Mouse (Mus musculus) CH12.LX (cell line): ENCODE data around the gene Aldh1a2. TPM values are rescaled to one million over a fixed set of nuclear protein-coding genes. Genes with fewer than 3 reads are reported as not detected.

Experiments used
- DNase-seq: peaks from one replicate; pipeline ENCODE4 v3.0.0-alpha.2; 2013; ENCODE audit errors: extremely low read depth
- H3K27ac ChIP-seq: 2 replicates; pipeline ENCODE4 v1.5.1; 2012; ENCODE audit warnings: low read depth, mild to moderate bottlenecking, control low read depth, moderate library complexity; ENCODE audit not compliant: insufficient read depth
- H3K27me3 ChIP-seq: replicated peaks from 2 replicates; pipeline ENCODE3; 2012; ENCODE audit warnings: inconsistent platforms
- H3K36me3 ChIP-seq, 2 experiments: replicated peaks in 1 of 2; 2 replicates each; pipeline versions ENCODE3 to v1.6.1; 2012; ENCODE audit warnings: inconsistent platforms in 1 of 2, low read length in 1 of 2, mild to moderate bottlenecking in 1 of 2, mixed read lengths in 1 of 2, moderate library complexity in 1 of 2; ENCODE audit not compliant: control insufficient read depth in 1 of 2, insufficient read depth in 1 of 2
- H3K4me1 ChIP-seq, 2 experiments: 2 replicates each; pipeline ENCODE4 v1.6.1; 2012; ENCODE audit warnings: inconsistent platforms in 1 of 2, moderate library complexity in 1 of 2; ENCODE audit not compliant: insufficient read depth in 2 of 2, control insufficient read depth in 1 of 2
- H3K4me2 ChIP-seq: 2 replicates; pipeline ENCODE4 v1.6.1; 2012; ENCODE audit warnings: low read depth, mild to moderate bottlenecking, control low read depth; ENCODE audit not compliant: poor library complexity, insufficient read depth, severe bottlenecking
- H3K4me3 ChIP-seq, 3 experiments: fragments of 150-350 bp in 1 of 3; sonication (generic) in 1 of 3; replicated peaks in 1 of 3; 2 replicates each; pipeline versions ENCODE3 to v1.5.1; 2011 to 2012; ENCODE audit warnings: low read depth in 2 of 3, low read length in 2 of 3, mild to moderate bottlenecking in 2 of 3, moderate library complexity in 2 of 3, control low read depth in 1 of 3, improper control_type of control experiment in 1 of 3, inconsistent platforms in 1 of 3, mixed read lengths in 1 of 3; ENCODE audit not compliant: poor library complexity in 1 of 3
- H3K79me2 ChIP-seq: replicated peaks from 2 replicates; pipeline ENCODE4 v1.6.1; 2012; ENCODE audit warnings: mild to moderate bottlenecking, moderate library complexity; ENCODE audit not compliant: control insufficient read depth, poor library complexity, insufficient read depth, severe bottlenecking; ENCODE audit errors: extremely low read depth
- H3K9ac ChIP-seq: 2 replicates; pipeline ENCODE4 v1.6.1; 2012; ENCODE audit warnings: low read depth, mild to moderate bottlenecking, control low read depth, moderate library complexity; ENCODE audit not compliant: insufficient read depth
- H3K9me3 ChIP-seq: replicated peaks from 2 replicates; pipeline ENCODE3; 2012; ENCODE audit warnings: low read length, inconsistent platforms, mixed read lengths
- CHD2 ChIP-seq: IDR thresholded peaks from 2 replicates; pipeline ENCODE4 v1.6.1; 2011; ENCODE audit warnings: low read length, improper control_type of control experiment
- CTCF ChIP-seq, 2 experiments: IDR thresholded peaks in 1 of 2; conservative IDR thresholded peaks in 1 of 2; 2 replicates each; pipeline ENCODE4 v1.5.1; 2011 to 2012; ENCODE audit warnings: low read depth in 2 of 2, low read length in 2 of 2, improper control_type of control experiment in 1 of 2, inconsistent platforms in 1 of 2, mild to moderate bottlenecking in 1 of 2, moderate library complexity in 1 of 2
- E2F4 ChIP-seq: IDR thresholded peaks from 2 replicates; pipeline ENCODE4 v1.6.1; 2011; ENCODE audit warnings: low read depth, low read length, improper control_type of control experiment; ENCODE audit not compliant: insufficient replicate concordance
- EP300 ChIP-seq: IDR thresholded peaks from 2 replicates; pipeline ENCODE4 v1.6.1; 2011; ENCODE audit warnings: low read length, improper control_type of control experiment
- GABPA ChIP-seq: IDR thresholded peaks from 2 replicates; pipeline ENCODE4 v1.6.1; 2012; ENCODE audit warnings: low read depth, low read length, improper control_type of control experiment, inconsistent platforms; ENCODE audit not compliant: insufficient replicate concordance
- HCFC1 ChIP-seq: IDR thresholded peaks from 2 replicates; pipeline ENCODE4 v1.6.1; 2012; ENCODE audit warnings: low read depth, mild to moderate bottlenecking, inconsistent platforms, low read length, improper control_type of control experiment
- IRF4 ChIP-seq: IDR thresholded peaks from 2 replicates; pipeline ENCODE4 v1.6.1; 2014; ENCODE audit warnings: low read depth, mild to moderate bottlenecking, inconsistent platforms, low read length, improper control_type of control experiment
- MAX ChIP-seq: IDR thresholded peaks from 2 replicates; pipeline ENCODE4 v1.6.1; 2011; ENCODE audit warnings: low read length, improper control_type of control experiment
- MXI1 ChIP-seq: IDR thresholded peaks from 2 replicates; pipeline ENCODE4 v1.6.1; 2011; ENCODE audit warnings: mild to moderate bottlenecking, low read depth, low read length, improper control_type of control experiment
- MYC ChIP-seq: IDR thresholded peaks from 2 replicates; pipeline ENCODE4 v1.6.1; 2011; ENCODE audit warnings: low read depth, mild to moderate bottlenecking, improper control_type of control experiment, low read length
- PAX5 ChIP-seq: IDR thresholded peaks from 2 replicates; pipeline ENCODE4 v1.6.1; 2012; ENCODE audit warnings: low read length, inconsistent platforms, mixed read lengths
- POLR2AphosphoS2 ChIP-seq: IDR thresholded peaks from 2 replicates; pipeline ENCODE4 v1.6.1; 2011; ENCODE audit warnings: low read depth, low read length, improper control_type of control experiment
- RCOR1 ChIP-seq: conservative IDR thresholded peaks from 2 replicates; pipeline ENCODE4 v1.6.1; 2012; ENCODE audit warnings: low read depth, mild to moderate bottlenecking, inconsistent platforms, low read length, improper control_type of control experiment
- SIN3A ChIP-seq: IDR thresholded peaks from 2 replicates; pipeline ENCODE4 v1.6.1; 2012; ENCODE audit warnings: low read length, improper control_type of control experiment, inconsistent platforms
- SMC3 ChIP-seq: IDR thresholded peaks from 2 replicates; pipeline ENCODE4 v1.6.1; 2011; ENCODE audit warnings: low read depth, low read length, improper control_type of control experiment
- TCF12 ChIP-seq: IDR thresholded peaks from 2 replicates; pipeline ENCODE4 v1.6.1; 2014; ENCODE audit warnings: low read depth, mild to moderate bottlenecking, inconsistent platforms, low read length, improper control_type of control experiment
- UBTF ChIP-seq: IDR thresholded peaks from 2 replicates; pipeline ENCODE4 v1.6.1; 2012; ENCODE audit warnings: low read depth, mild to moderate bottlenecking, inconsistent platforms, low read length, improper control_type of control experiment, moderate library complexity
- USF2 ChIP-seq: conservative IDR thresholded peaks from 2 replicates; pipeline ENCODE4 v1.6.1; 2011; ENCODE audit warnings: low read depth, low read length, improper control_type of control experiment
- ZC3H11A ChIP-seq: IDR thresholded peaks from 2 replicates; pipeline ENCODE4 v1.6.1; 2012; ENCODE audit warnings: low read depth, mild to moderate bottlenecking, inconsistent platforms, low read length, improper control_type of control experiment
- ZKSCAN1 ChIP-seq: IDR thresholded peaks from 2 replicates; pipeline ENCODE4 v1.6.1; 2012; ENCODE audit warnings: low read depth, inconsistent platforms, low read length, improper control_type of control experiment, borderline replicate concordance
- ZNF384 ChIP-seq: IDR thresholded peaks from 2 replicates; pipeline ENCODE4 v1.6.1; 2012; ENCODE audit warnings: low read depth, low read length, improper control_type of control experiment, inconsistent platforms
- dilution Hi-C: fragments of 300-500 bp; cut with MboI; formaldehyde crosslinking; loops from 2 replicates; pipeline ENCODE4 v1.14.3; 2020; ENCODE audit warnings: low sequenced_read_pairs; ENCODE audit not compliant: extremely low pct_unique_long_range_greater_than_20kb, extremely low pct_ligation_motif_present
- in situ Hi-C: fragments of 300-500 bp; cut with MboI; formaldehyde crosslinking; loops from 3 replicates; pipeline ENCODE4 v1.14.3; 2019; ENCODE audit warnings: low sequenced_read_pairs, low pct_ligation_motif_present, low pct_unique_long_range_greater_than_20kb, mixed read lengths
- polyA plus RNA-seq: library from polyadenylated mRNA; unstranded; fragments of >175 nt; gene quantifications from 2 replicates; pipeline ENCODE4 v1.2.1, GENCODE M21; 2012; ENCODE audit warnings: low read depth; ENCODE audit not compliant: insufficient read length
- total RNA-seq, 2 experiments: library from RNA; depleted of rRNA; stranded (reverse); fragments of 300-350 nt in 1 of 2; fragments of >200 nt in 1 of 2; gene quantifications; 2 replicates each; pipeline ENCODE4 v1.2.3; 2012 to 2014

The Aldh1a2 gene
- total and polyA plus RNA-seq, 3 experiments: 0.77 to 11.9 (median 1.4) TPM

DNA sequence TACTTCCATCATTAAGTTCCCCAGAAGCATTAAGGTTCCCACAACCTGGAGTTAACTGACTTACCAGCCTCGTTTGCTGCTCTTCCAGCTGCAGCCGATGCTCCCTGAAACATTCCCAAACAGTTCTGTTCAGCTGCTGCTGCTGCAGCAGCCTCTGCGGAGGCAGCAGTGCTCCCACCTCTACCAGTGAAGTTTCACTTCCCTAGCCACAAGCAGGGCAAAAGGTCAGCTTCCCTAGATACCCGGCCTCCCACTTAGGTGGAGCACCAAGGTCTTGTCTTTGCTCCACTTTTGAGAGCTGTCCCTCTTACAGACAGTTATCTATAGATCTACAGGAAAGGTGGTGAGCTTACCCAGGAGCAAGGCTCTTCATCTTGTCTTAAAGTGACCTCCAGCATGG lies 2.0 kb upstream of the Aldh1a2 start:
- H3K4me2 ChIP-seq: no peak overlapping the region
- dilution Hi-C loops: no loop called here
- peaks cover 0 to 7% of the 10 kb centered on the region in 2 experiments; a peak in 2 of 4 replicates for H3K4me1 ChIP-seq
- H3K27ac ChIP-seq: no peak overlapping the region
- no peak overlapping the region for H3K9ac ChIP-seq
- in situ Hi-C loops: loop anchor here (10.0 to 25.0 kb wide), 3 partner anchors 101 to 399 kb away; no protein-coding TSS in a partner anchor
- H3K9me3 ChIP-seq: peaks cover 13% of the 10 kb centered on the region
- H3K27me3 ChIP-seq: no peaks in the 10 kb centered on the region
- peak; percentile 27 for DNase-seq
- no peaks in the 10 kb centered on the region for H3K36me3 ChIP-seq
- no peak overlapping the region for H3K4me3 ChIP-seq
- TF ChIP-seq MAX (no peak), RCOR1 (no peak), EP300 (peak; percentile 48), IRF4 (peak; percentile 70), HCFC1 (no peak), UBTF (no peak)
- no peaks in the 10 kb centered on the region for H3K79me2 ChIP-seq

DNA sequence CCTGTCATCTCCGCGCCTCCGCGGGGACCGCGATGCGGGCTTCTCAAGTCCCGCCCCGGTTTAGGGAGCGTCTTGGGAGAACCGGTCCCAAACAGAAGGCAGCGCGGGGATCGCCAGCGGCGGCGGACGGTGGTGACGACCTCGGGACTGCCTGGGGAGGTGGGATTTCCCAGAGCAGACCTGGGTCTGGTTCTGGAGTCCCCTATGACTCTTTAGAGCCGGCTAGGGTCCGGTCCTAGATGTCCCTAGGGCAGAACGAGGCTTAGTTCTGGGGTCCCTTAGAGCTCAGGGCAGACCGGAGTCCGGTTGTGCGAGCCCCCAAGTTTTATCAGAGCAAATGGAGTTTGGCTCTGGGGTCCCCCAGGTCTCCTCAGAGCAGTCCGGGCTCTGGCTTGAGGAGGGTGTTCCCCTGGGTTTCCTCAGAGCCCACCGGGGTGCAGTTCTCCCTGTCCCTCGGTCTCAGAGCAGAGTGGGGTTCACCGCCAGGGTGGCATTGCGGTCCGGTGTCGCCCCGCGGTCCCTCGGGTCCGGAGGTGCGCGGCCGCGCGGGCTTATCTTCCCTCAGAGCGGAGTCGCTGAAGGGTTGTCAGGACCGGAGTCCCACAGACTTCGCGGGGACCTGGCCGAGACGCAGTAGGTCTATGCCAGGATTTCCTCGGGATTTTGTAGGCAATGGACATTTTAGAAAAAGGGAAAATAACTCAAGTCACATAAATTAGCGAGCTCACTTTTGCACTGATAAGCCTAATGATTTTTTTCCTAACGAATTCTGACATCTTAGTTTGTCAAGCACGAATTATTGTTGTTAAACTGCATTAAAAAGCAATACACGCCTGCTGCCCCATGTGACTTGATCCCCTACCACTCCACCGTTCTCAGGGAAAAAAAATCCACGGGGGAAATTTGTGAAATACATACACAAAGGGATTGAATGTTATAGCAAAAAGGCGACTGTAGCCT lies 727 bp downstream of the Aldh1a2 start:
- Histone ChIP-seq H3K4me3 (no peak overlapping the region), H3K36me3 (no peaks in the 10 kb centered on the region), H3K27me3 (no peaks in the 10 kb centered on the region), H3K79me2 (no peaks in the 10 kb centered on the region), H3K9me3 (peaks cover 13% of the 10 kb centered on the region), H3K4me1 (peaks cover 0 to 7% of the 10 kb centered on the region in 2 experiments; a peak in 2 of 4 replicates), H3K27ac (no peak overlapping the region), H3K9ac (no peak overlapping the region), H3K4me2 (no peak overlapping the region)
- TF ChIP-seq CTCF (conservative IDR thresholded peaks at IDR 0.05 in 1 of 2, IDR thresholded peaks at IDR 0.05 in 1 of 2; ENCODE audit: low read depth in 2 of 2, low read length in 2 of 2) (no peak), ZC3H11A (no peak), PAX5 (no peak), POLR2AphosphoS2 (no peak), MXI1 (no peak), HCFC1 (no peak), MYC (no peak), MAX (no peak), TCF12 (no peak), E2F4 (no peak), ZNF384 (no peak), IRF4 (no peak), CHD2 (no peak), USF2 (no peak), SIN3A (no peak), ZKSCAN1 (no peak), GABPA (no peak), SMC3 (no peak)
- dilution Hi-C loops (no loop called here), in situ Hi-C loops (loop anchor here (10.0 to 25.0 kb wide), 3 partner anchors 98 to 396 kb away; no protein-coding TSS in a partner anchor)
- no peak for DNase-seq
